Mouse (Mus musculus) telencephalon, adult 2 months (tissue): ENCODE data around the gene Abcg1.

Experiments used
- DNase-seq: peaks from one replicate; pipeline ENCODE4 v3.0.0-alpha.2; 2011; ENCODE audit warnings: low read depth, low spot score

Gene Abcg1

GRCm38 (mm10) chr17:31040421-31040820, 17.1 kb upstream of the Abcg1 start:
- DNase-seq: no peak

GRCm38 (mm10) chr17:31042751-31043150, 14.7 kb upstream of the Abcg1 start:
- DNase-seq: no peak

GRCm38 (mm10) chr17:31057891-31058744, 643 bp downstream of the Abcg1 start:
- DNase-seq: no peak

GRCm38 (mm10) chr17:31058745-31059085, 1.2 kb downstream of the Abcg1 start:
- DNase-seq: peak; percentile 95

GRCm38 (mm10) chr17:31060196-31060587, 2.7 kb downstream of the Abcg1 start:
- DNase-seq: no peak

GRCm38 (mm10) chr17:31060588-31061345, 3.3 kb downstream of the Abcg1 start:
- DNase-seq: no peak

- no peak for DNase-seq
Observed at GRCm38 (mm10) chr17:31061346-31062095, 4.0 kb downstream of the Abcg1 start.

GRCm38 (mm10) chr17:31066058-31066457, 8.6 kb downstream of the Abcg1 start:
- no peak for DNase-seq

- DNase-seq: no peak
Observed at GRCm38 (mm10) chr17:31067051-31067450, 9.6 kb downstream of the Abcg1 start.

- no peak for DNase-seq
Observed at GRCm38 (mm10) chr17:31069121-31069520, 11.6 kb downstream of the Abcg1 start.

GRCm38 (mm10) chr17:31069845-31070244, 12.4 kb downstream of the Abcg1 start:
- DNase-seq: no peak

- DNase-seq: no peak
Observed at GRCm38 (mm10) chr17:31070403-31071185, 13.1 kb downstream of the Abcg1 start.

- no peak for DNase-seq
Observed at GRCm38 (mm10) chr17:31071421-31072301, 14.2 kb downstream of the Abcg1 start.

- DNase-seq: no peak
Observed at GRCm38 (mm10) chr17:31072872-31073271, 15.4 kb downstream of the Abcg1 start.

GRCm38 (mm10) chr17:31073273-31074052, 16.0 kb downstream of the Abcg1 start:
- DNase-seq: peak; percentile 58

GRCm38 (mm10) chr17:31074053-31074590, 16.6 kb downstream of the Abcg1 start:
- no peak for DNase-seq

- no peak for DNase-seq
Observed at GRCm38 (mm10) chr17:31074666-31075065, 17.2 kb downstream of the Abcg1 start.

- no peak for DNase-seq
Observed at GRCm38 (mm10) chr17:31075471-31075870, 18.0 kb downstream of the Abcg1 start.

GRCm38 (mm10) chr17:31077561-31077960, 20.1 kb downstream of the Abcg1 start:
- DNase-seq: no peak
